Mouse (Mus musculus): ENCODE results near the gene Actr2.
A peak's percentile ranks its signal among the peaks of the same experiment; 100 is the strongest.
"Not testable (repeated sequence)": the region's sequence is repeated elsewhere in the genome, so short reads cannot be mapped to it uniquely, and the experiment has no call there.

The Actr2 gene

DNA sequence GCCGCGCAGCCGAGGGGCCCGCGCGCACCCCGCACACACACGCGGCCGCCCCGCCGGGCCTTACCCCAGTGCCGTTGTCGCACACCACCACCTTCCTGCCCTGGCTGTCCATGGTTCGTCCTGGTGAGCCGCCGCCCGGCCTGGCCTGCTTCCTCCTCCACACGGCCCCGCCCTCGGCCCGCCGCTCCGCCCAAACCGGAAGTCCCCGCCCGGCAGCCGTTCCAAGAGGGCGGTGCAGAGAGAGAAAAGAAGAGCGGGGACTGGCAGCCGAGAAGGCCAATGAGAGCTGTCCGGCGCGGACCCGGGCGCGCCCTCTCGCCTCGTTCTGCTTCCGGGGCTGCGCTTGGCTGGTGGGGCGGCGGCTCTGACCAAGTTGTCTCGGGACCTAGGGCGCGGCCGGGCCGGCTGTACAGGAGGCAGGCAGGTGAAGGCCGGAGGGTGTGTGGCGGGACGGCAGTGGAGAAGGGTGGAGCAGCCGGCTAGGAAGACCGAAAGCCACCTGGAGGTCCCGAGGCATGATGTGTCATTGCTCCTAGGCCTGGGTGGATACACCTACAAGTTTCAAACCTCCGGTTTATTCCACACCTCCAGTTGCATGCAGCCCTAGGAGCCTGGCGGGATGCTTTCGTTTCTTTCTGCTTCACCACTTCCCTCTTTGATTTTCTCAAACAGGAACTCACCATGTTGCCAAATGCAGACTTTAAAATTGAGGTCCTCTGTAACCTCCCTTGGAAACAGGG, at the start of gene Actr2:
Gene Actr2 (minus strand): TSS at position 173 of the 740 bp plus-strand sequence.
- DNase-seq (ENCODE audit: low spot score): peak; percentile 91

DNA sequence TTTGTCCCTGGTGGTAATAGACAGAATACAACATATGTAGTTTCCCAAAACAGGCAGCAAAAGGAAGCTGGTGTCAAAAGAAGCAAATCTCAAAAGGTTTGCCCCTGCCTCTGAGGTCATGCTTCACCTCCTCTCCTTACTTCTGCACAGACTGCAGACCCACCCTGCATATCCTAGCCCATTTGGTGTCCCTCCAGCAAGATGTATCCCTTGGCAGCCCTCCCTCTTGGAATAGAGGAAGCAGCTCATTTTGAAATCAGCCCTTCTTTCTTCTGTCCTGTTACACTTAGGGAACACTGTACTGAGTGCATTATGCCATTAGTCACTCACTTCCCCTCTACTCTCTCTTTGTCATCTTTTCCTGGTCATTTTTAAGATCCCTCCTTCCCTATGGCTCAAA, 46.2 kb upstream of the Actr2 start:
- DNase-seq (ENCODE audit: low spot score): no peak

DNA sequence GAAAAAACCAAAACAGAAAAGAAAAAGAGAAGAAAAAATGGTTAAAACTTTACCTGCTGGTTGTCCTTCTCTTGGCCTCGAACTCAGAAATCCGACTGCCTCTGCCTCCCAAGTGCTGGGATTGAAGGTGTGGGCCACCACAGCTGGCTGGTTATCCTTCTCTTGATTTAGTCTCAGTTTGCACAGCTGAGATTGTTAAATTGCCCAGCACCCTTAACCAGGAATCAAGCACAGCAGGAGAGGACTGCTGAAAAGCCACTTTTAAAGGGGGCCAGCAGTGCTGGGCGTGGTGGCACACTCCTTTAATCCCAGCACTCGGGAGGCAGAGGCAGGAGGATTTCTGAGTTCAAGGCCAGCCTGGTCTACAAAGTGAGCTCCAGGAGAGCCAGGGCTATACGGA, 40.8 kb upstream of the Actr2 start:
- DNase-seq (ENCODE audit: low spot score): not testable (repeated sequence)

DNA sequence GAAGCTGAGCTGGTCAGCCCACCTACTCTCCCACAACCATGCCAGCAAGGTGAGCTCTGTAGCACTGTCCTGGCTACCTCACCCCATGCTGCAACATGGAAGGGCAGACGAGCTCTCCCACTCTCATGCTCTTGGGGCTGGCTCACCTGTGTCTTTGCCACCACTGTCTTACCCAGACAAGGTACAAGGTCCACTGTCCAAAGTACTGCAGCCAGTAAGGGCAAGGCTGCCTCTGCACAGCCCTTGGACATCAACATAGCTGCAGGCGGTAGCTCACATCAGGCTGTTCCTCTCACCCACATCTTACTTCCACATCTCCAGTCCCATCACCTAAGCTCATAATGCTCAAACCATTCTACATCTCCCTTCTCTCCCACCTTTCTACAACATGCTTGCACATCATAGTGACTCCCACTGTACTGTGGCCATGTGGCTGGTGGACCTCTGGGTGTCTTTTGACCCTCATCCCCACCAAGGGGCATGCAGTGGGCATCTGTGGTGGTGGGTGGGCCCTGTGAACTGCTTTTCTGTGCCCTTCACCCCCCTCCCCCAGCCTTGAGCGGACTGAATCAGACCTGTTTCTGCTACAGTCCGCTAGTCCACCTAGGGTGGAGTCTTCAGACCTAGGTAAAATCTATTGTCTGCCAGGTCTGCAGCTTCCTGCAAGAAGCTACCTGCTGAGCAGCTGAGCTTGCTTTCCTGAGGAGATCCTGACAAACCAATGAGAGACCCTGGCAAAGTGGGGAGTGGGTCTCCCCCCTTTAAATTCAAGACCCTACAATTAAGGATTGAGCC, 39.6 kb upstream of the Actr2 start:
- DNase-seq (ENCODE audit: low spot score): no peak

DNA sequence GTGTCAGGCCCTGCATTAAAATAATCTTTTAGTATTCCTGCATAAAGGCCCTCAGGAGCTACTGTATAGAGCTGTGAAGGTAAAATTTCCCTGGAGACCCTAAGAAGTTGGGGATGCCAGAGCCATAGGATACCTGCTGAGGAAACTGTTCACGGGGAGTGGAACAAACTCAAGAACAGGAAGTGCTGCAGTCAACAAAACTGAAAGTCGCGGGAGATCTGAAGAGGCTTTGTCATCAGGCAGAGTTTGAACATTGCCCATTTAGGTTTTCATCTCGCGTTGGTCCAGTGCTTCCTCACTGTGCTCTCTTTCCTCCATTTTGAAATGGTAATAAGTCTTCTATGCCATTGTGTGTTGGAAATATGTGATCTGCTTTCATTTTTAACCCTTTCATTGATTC, 38.6 kb upstream of the Actr2 start:
- no peak for DNase-seq (ENCODE audit: low spot score)

DNA sequence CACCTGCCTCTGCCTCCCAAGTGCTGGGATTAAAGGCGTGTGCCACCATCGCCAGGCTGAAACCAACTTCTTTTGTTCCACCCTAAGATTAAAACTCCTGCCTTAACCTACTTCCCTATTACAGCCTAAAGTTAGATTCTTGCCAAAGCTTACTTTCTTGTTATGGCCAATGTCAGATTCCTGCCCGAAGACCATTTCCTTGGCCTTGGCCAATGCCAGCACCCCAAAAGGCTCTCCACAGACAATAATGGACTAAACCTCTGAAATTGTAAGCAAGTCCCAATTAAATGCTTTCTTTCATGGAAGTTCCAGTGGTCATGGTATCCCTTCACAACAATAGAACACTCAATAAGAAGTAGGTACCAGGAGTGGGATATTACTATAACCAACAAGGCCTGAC, 37.2 kb upstream of the Actr2 start:
- DNase-seq (ENCODE audit: low spot score): no peak

DNA sequence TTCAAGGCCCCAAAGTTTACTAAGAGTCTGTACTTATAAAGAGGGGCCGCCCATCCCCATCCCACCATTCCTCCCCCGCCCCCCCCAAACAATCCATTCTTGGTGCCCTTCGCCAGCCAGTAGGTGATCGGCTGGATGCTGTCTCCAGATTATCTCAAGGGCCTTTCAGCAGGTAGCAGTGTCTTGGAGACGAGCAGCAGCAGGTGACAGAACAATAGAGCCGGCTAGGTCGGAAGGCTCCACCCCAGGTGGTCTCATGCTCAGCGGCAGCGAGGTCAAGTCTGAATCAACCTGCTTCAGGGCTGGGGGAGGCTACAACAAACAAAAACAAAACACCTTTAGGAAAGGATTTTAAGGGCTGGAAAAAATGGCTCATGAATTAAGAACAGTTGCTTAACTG, 32.7 kb upstream of the Actr2 start:
- DNase-seq (ENCODE audit: low spot score): no peak

DNA sequence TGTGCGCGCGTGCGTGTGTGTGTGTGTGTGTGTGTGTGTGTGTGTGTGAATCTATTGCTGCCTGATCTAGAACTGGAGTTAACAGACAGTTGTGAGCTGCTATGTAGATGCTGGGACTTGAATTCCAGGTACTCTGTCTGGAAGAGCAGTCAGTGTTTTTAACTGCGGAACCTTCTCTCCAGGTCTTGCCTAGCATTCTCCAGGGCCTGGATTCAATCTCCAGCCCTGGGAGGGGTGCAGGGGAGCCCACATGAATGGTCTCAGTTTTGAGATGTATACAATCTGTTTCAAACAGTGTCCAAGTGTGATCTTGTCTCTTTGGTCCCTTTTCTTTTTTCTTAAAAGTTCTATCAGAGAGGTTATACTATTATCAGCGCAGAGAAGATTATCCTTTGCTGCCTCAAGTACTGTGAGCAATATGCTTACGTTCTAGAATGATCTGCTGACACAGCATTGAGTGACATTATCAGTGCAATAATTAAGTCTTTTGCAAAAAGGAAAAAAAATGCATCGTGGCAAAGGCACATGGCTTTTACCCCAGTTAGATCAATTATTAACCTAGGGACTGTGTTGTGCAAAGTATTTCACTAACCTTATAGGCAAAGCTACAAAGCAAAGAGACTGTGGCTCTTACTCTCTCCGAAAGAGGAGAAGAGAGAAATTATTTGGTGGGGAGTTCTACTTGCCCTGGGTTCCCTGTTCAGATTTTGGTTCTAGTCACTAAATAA, 32.0 kb upstream of the Actr2 start:
- no peak for DNase-seq (ENCODE audit: low spot score)

DNA sequence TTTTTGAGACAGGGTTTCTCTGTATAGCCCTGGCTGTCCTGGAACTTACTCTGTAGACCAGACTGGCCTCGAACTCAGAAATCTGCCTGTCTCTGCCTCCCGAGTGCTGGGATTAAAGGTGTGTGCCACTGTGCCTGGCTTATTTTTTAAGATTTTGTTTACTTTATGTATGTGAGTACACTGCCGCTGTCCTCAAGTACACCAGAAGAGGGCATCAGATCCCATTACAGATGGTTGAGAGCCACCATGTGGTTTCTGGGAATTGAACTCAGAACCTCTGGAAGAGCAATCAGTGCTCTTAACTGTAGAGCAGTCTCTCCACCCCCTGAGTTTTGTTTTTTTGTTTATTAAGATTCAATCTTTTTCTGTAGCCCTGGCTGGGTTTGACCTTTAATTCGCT, 31.0 kb upstream of the Actr2 start:
- not testable (repeated sequence) for DNase-seq (ENCODE audit: low spot score)

DNA sequence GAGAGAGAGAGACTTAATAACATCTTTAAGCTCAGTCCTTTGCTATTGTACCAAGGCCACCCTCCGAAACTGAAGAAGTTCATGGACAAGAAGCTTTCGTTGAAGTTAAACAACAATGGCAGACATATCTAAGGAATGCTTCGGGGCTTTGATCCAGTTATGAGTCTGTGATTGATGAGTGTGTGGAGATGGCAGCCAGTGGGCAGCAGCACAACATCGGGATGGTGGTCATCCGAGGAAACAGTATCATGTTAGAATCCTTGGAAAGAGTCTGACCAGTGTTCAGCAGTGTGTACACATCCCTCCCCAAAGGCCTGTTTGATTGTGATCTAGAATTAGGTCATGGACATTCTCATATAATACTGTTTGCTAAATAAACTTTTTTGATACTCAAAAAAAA, 29.8 kb upstream of the Actr2 start:
- no peak for DNase-seq (ENCODE audit: low spot score)

DNA sequence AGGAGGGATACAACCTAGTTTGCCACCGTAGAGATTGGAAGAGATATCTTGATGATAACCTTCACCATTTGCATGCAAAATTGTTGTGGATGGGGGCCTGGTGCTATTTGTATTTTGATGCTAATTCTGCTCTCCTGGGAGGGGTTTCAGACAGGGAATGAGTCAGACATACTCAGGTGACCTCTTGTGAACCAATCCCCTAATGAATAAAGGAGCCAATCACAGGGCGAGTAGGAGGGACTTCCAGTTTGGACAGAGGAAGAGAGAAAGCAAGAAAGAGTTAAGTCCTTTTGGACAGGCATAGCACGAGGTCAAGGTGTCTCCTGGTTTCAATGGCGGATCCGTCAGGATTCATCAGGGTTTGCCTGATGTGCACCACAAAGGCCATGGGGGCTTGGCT, 27.6 kb upstream of the Actr2 start:
- no peak for DNase-seq (ENCODE audit: low spot score)

DNA sequence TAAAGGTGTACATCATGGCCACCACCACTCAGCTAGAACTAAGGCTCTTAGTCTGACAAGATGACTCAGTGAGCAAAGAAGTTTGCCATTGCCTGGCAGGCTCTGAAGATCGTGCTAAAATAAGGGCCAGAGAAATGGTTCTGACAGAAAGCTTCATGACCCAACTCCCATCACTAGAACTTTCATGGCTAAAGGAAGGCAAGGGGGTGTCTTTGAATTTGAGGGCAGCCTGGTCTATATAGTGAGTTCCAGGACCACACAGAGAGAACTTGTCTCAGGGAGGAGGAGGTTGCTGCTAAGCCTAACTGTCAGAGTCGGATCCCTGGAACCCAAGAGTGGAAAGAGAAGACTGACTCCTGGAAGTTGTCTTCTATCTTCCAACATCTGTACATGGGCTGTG, 27.0 kb upstream of the Actr2 start:
- DNase-seq (ENCODE audit: low spot score): no peak

DNA sequence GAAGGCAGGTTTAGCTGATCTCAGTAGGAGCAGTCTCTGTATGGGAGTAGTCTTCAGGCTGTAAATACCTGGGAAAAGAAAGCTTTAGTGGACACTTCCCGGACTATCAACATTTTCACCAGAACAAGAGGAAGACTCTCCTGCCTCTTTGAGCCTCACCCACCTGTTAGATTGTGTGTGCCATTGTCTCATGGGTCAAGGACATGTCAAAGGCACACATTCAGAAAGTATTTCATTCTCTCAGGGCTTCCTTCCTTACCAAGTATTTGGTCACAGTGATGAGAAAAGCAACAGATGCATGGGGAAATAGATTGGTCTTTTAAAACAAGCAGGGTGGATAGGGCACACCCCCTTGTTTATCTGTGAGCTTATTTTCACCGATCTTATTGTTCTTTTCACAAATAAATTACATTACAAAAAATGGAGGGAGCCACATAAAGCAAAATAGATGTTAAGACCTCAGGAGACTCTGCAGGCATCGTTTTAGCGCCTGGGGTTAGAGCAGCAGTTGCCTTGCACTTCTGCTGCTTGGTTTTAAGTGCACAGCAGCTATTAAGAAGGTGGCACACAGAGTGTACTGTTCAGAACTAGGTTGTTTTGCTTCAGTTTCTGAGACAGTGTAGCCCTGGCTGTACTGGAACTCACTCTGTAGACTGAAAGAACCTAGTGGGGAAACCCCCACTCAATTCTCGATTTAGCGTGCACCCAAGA, 25.9 kb upstream of the Actr2 start:
- no peak for DNase-seq (ENCODE audit: low spot score)

DNA sequence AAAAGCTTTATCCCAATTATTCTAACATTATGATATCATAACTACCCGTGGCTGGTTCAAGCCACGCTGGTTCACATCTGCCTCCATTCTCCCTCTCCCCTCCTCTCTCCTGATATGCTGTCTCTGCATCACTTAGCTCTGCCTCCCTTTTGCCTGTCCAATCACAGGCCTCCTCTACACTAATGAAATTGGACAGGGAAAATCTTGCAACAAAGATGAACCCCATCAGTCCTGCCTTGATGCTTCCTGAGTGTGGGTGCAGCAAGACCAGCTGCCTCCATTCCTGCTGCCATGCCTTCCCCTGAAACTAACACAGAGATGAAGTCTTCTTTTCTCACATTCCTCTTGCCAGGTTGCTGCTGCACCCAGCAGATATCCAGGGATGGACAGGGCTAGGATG, 25.2 kb upstream of the Actr2 start:
- no peak for DNase-seq (ENCODE audit: low spot score)

DNA sequence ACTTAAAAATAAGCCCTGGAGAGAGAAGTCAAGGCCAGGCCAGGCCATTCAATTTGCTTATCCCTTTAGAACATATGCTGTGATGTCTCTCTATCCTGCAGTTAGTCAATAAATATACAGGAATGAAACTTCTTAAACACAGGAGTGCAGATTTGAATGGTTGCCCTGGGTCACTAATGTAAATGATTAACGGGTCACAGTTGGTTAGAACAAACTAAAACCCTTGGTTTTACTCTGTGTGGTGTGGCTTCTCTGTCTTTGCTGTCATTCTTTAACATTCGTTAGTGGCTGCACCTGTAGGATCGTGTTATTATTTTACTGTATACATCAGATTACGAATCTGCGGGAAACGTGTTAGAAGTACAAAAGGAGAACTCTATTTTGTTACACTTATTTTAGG, 23.6 kb upstream of the Actr2 start:
- DNase-seq (ENCODE audit: low spot score): no peak

DNA sequence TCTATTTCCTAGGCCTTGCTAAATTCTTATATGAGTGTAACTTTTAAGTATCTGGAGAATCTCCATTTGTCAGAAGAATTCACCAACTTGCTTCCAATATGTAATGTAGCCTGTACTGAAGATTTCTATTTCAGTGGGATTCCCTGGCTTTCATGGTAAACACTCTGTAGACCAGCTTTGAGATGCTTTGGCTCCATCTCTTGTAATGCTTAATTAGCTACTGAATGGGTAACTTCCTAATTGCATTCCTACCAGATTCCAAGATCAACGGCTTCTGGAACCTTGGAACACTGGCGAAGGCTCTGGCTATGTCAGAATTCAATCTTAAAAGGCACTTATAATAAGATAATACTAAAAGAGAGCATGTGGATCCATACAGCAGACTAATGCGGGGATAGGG, 22.2 kb upstream of the Actr2 start:
- DNase-seq (ENCODE audit: low spot score): not testable (repeated sequence)

DNA sequence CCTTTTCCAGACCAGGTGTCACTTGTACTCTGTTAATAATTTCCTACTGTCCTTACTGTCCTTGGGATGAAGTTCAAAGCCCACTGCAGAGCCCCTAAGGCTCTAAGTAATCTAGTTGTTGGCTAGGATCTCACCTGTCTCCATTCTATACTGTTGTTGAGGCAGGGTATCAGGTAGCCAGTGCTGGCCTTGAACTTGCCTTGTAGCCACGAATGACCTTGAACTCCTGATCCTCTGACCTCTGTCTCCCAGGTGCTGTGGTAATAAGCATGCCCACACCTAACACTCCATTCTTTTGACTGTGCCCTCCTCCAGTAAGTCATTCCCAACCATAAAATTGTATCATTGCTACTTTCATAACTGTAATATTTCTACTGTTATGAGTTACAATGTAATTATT, 21.0 kb upstream of the Actr2 start:
- no peak for DNase-seq (ENCODE audit: low spot score)

DNA sequence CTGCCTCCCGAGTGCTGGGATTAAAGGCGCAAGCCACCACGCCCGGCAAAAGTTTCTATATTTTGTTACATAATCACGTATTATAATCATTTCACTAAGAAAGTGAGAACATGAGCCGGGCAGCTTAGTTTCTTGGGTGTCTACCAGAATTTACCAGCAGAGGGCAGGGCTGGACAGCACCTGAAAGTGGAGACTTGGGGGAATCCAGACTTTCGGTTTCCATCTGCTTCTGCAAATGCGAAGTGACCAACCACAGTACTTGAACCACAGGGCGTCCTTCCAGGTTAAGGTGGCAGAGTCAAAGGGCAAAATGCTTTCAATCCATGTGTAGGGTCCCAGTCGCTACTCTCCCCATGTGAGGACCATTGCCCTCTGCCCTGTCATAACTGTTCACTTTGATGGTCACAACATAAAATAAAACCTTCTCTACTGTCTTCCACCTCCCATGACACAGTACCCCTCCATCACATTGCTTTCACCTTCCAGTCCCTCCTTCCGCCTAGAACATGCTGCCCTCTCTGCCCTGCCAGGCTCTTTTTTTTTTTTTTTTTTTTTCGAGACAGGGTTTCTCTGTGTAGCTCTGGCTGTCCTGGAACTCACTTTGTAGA, 20.3 kb upstream of the Actr2 start:
- peak; percentile 40 for DNase-seq (ENCODE audit: low spot score)

DNA sequence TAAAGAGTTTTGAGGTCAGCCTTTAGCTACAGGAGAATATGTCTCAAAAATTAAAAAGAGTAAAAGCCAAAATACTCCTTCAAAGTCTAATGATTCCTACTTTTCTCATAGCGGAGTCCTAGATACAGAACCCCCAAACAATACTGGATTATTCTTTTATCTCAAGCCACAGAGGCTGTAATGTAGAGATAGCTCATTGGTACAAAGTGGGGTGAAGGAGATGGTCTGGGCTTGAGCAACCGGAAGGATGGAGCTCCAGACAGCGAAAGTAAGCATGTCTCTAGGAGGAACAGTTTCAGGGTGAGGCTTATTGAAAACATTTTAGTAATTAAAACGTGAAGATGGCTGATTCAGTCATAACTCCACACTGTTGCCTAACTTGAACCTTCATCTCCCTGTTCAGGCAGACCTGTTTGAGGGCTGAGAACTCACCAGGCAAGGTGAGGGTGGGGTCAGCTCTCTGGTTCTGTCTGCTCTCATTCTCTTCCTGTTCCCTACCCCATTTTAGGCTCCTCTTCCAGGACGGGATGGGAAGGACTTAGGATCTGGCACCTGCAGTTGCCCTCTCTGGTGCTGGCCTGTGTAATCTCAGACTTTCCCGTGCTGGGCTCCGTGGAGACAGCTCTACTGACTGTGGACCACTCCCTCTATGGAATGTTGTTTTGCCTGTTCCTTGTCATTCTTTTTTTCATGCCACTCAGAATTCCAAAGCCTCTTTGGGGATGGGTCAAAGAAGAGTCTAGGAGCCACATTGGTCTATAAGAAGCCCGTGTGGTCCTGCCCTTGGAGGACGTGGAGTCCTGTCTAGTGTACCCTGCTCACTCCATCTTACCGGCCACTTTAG, 14.2 kb upstream of the Actr2 start:
- DNase-seq (ENCODE audit: low spot score): no peak

DNA sequence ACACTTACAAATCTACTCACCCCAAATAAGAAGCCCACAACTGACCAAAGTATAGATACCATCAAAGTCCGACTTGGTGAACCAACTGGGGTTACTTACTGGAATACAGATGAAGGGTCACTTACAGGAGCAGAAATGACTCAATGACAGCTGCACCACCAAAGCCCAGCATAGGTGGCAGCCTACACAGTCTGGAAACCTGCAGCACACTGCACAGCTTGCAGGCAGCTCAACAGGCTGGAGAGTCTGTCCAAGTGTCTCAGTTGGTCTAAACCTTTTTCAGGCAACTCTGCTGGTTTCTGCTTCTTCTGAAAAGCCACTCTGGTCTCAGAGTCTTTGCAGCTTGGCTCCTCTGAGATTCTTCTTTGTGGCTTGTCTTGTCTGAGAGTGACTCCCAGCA, 12.7 kb upstream of the Actr2 start:
- no peak for DNase-seq (ENCODE audit: low spot score)

DNA sequence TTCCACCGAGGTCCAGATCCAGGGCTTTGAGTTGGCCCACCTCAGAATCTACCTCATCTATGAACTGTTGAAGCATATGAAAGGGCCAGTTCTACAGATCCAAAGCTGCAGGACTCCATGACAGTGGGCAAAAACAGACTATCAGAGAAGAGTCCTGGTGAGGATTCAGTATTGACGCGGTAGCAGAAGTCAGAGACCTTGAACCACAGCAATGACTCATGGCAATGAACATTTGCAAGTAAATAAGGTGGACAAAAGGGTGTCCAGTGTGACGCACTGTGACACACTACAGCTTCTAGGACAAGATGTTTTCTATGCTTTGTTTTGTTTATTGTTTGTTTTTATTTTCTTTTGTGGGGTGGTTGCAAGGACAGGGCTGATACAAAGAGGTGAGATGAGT, 4.0 kb upstream of the Actr2 start:
- DNase-seq (ENCODE audit: low spot score): no peak
